Mouse (Mus musculus): ENCODE measurements around the gene Dlgap3.

Gene Dlgap3

GRCm38 (mm10) chr4:127215799-127216198 is 46.8 kb downstream of the Dlgap3 start:
- no peak for DNase-seq (ENCODE audit: low spot score)

GRCm38 (mm10) chr4:127216251-127216651 is 47.2 kb downstream of the Dlgap3 start:
- DNase-seq (ENCODE audit: low spot score): no peak

- DNase-seq (ENCODE audit: low spot score): no peak
These were observed 48.0 kb downstream of the Dlgap3 start for GRCm38 (mm10) chr4:127217048-127217447.

- no peak for DNase-seq (ENCODE audit: low spot score)
These were observed 54.3 kb downstream of the Dlgap3 start for GRCm38 (mm10) chr4:127223291-127223690.

- DNase-seq (ENCODE audit: low spot score): no peak
These were observed 54.8 kb downstream of the Dlgap3 start for GRCm38 (mm10) chr4:127223755-127224154.

GRCm38 (mm10) chr4:127224444-127225100 is 55.6 kb downstream of the Dlgap3 start:
- no peak for DNase-seq (ENCODE audit: low spot score)

GRCm38 (mm10) chr4:127226067-127226466 is 57.1 kb downstream of the Dlgap3 start:
- DNase-seq (ENCODE audit: low spot score): no peak

- DNase-seq (ENCODE audit: low spot score): no peak
These were observed 58.2 kb downstream of the Dlgap3 start for GRCm38 (mm10) chr4:127227051-127227673.

GRCm38 (mm10) chr4:127232028-127232427 is 63.0 kb downstream of the Dlgap3 start:
- no peak for DNase-seq (ENCODE audit: low spot score)

GRCm38 (mm10) chr4:127232551-127232950 is 63.5 kb downstream of the Dlgap3 start:
- DNase-seq (ENCODE audit: low spot score): no peak

- DNase-seq (ENCODE audit: low spot score): no peak
These were observed 64.6 kb downstream of the Dlgap3 start for GRCm38 (mm10) chr4:127233416-127234125.

- DNase-seq (ENCODE audit: low spot score): peak; percentile 82
These were observed 66.9 kb downstream of the Dlgap3 start for GRCm38 (mm10) chr4:127235742-127236487.

GRCm38 (mm10) chr4:127236631-127237030 is 67.6 kb downstream of the Dlgap3 start:
- no peak for DNase-seq (ENCODE audit: low spot score)

GRCm38 (mm10) chr4:127237271-127237670 is 68.3 kb downstream of the Dlgap3 start:
- no peak for DNase-seq (ENCODE audit: low spot score)

- no peak for DNase-seq (ENCODE audit: low spot score)
These were observed 73.7 kb downstream of the Dlgap3 start for GRCm38 (mm10) chr4:127242696-127243095.

- DNase-seq (ENCODE audit: low spot score): peak; percentile 98
These were observed 74.5 kb downstream of the Dlgap3 start, which contains the start of gene Smim12 for GRCm38 (mm10) chr4:127243552-127243951. Gene Smim12 (plus strand): TSS chr4:127243784.

- DNase-seq (ENCODE audit: low spot score): peak; percentile 16
These were observed 74.9 kb downstream of the Dlgap3 start for GRCm38 (mm10) chr4:127243953-127244352.

GRCm38 (mm10) chr4:127249701-127250349 is 80.8 kb downstream of the Dlgap3 start:
- DNase-seq (ENCODE audit: low spot score): peak; percentile 90

GRCm38 (mm10) chr4:127251963-127252585 is 83.1 kb downstream of the Dlgap3 start:
- peak; percentile 70 for DNase-seq (ENCODE audit: low spot score)

- DNase-seq (ENCODE audit: low spot score): no peak
These were observed 87.7 kb downstream of the Dlgap3 start for GRCm38 (mm10) chr4:127256739-127257138.

- DNase-seq (ENCODE audit: low spot score): no peak
These were observed 89.3 kb downstream of the Dlgap3 start for GRCm38 (mm10) chr4:127258186-127258897.

Measured in ovary, postnatal 36 days (tissue).